Comparison of ENCODE assay signal across 26 mouse cellular contexts in genomic region chr5:91947008-91947407, GRCm38 (mm10). TPM values are rescaled to one million over a fixed set of nuclear protein-coding genes. Genes with fewer than 3 reads are reported as not detected.
"Had no signal": no experiment of that assay in that cellular context is flagged by ENCODE, and none has a peak within 500 bp of the region (broad histone marks: within the 10 kb centered on the region; RNA-seq: fewer than 3 reads in every experiment).

No protein-coding gene starts in this region.

- H3K27ac ChIP-seq: limb, embryonic 10.5 days; limb, embryonic 13.5 days; liver, embryonic 13.5 days; macrophage; midbrain, embryonic 12.5 days; midbrain, embryonic 15.5 days; neural tube, embryonic 13.5 days; stomach, postnatal 0 days had no signal

- H3K4me3 ChIP-seq: limb, embryonic 10.5 days; limb, embryonic 13.5 days; liver, embryonic 13.5 days; midbrain, embryonic 12.5 days; midbrain, embryonic 15.5 days; neural tube, embryonic 13.5 days had no signal

- H3K27me3 ChIP-seq: limb, embryonic 13.5 days; liver, embryonic 13.5 days; midbrain, embryonic 12.5 days; midbrain, embryonic 15.5 days; neural tube, embryonic 13.5 days had no signal

- ATAC-seq: lung, postnatal 0 days; midbrain, embryonic 15.5 days had no signal

- DNase-seq: kidney, adult 18-20 months; kidney, adult 9 months; kidney, postnatal 14 days; kidney, postnatal 4 days; layer of hippocampus, postnatal 36 days; liver; liver, embryonic 13.5 days; lung, embryonic 14.5 days; thymus, adult 2 months; thymus, postnatal 14 days; thymus, postnatal 4 days had no signal

- H3K4me1 ChIP-seq: liver, embryonic 13.5 days; midbrain, embryonic 12.5 days; midbrain, embryonic 15.5 days; neural tube, embryonic 13.5 days had no signal

RNA-seq across cellular contexts. Expression of gene Odaph, which starts 40.3 kb away (rescaled TPM):
- total RNA-seq: layer of hippocampus, adult 18-20 months; layer of hippocampus, postnatal 36 days; left cerebral cortex, postnatal 25 days; megakaryocyte-erythroid progenitor cell, adult 5-6 weeks; neutrophil, adult 5-6 weeks had no signal
- polyA plus RNA-seq: kidney, embryonic 16.5 days; limb, embryonic 10.5 days; limb, embryonic 13.5 days; liver, embryonic 13.5 days; liver, embryonic 16.5 days; lung, embryonic 14.5 days; macrophage; midbrain, embryonic 12.5 days; midbrain, embryonic 15.5 days; neural tube, embryonic 13.5 days; stomach, embryonic 14.5 days; thymus, adult 2 months had no signal
